Mouse (Mus musculus) forebrain, embryonic 16.5 days (tissue): ENCODE measurements at regions not wholly inside any gene's neighbourhood (a gene's known extent, or its start where the extent isn't known, plus 50 kb on each side); places are given as distances from the start of the nearest gene placed in this dataset.
"Not testable (repeated sequence)": the region's sequence is repeated elsewhere in the genome, so short reads cannot be mapped to it uniquely, and the experiment has no call there.

Experiments used
- ATAC-seq: fragments of 200-750 bp; cut with Nextera tagmentation; 2 replicates; pipeline ENCODE4 v1.8.0; 2017; ENCODE audit warnings: mild to moderate bottlenecking, moderate library complexity
- H3K27ac ChIP-seq: fragments of 300-500 bp; sonication (generic); 2 replicates; pipeline ENCODE4 v1.5.1; 2014; ENCODE audit warnings: low read length, control low read depth
- H3K27me3 ChIP-seq: fragments of 300-500 bp; sonication (generic); replicated peaks from 2 replicates; pipeline ENCODE4 v1.6.1; 2014; ENCODE audit warnings: low read length; ENCODE audit not compliant: control insufficient read depth, insufficient read depth
- H3K36me3 ChIP-seq: fragments of 300-500 bp; sonication (generic); 2 replicates; pipeline ENCODE4 v1.6.1; 2014; ENCODE audit not compliant: control insufficient read depth, insufficient read depth
- H3K4me1 ChIP-seq: fragments of 300-500 bp; sonication (generic); replicated peaks from 2 replicates; pipeline ENCODE4 v1.6.1; 2014; ENCODE audit warnings: low read length; ENCODE audit not compliant: control insufficient read depth, insufficient read depth
- H3K4me2 ChIP-seq: fragments of 300-500 bp; sonication (generic); 2 replicates; pipeline ENCODE4 v1.6.1; 2014; ENCODE audit warnings: mild to moderate bottlenecking, low read length, control low read depth
- H3K4me3 ChIP-seq: fragments of 300-500 bp; sonication (generic); replicated peaks from 2 replicates; pipeline ENCODE4 v1.5.1; 2014; ENCODE audit warnings: mild to moderate bottlenecking, low read length, control low read depth
- H3K9ac ChIP-seq: fragments of 300-500 bp; sonication (generic); replicated peaks from 2 replicates; pipeline ENCODE4 v1.6.1; 2014; ENCODE audit warnings: low read depth, low read length, control low read depth
- H3K9me3 ChIP-seq: fragments of 300-500 bp; sonication (generic); 2 replicates; pipeline ENCODE4 v1.6.1; 2016; ENCODE audit warnings: low read length; ENCODE audit not compliant: control insufficient read depth
- WGBS: fragments of 180-500 bp; shearing (Covaris S2); extraction: QIAGEN DNeasy Blood & Tissue Kit; methylation state at CpG from one replicate; pipeline ENCODE4 v1.1.7; 2014; 5-methylcytosine and 5-hydroxymethylcytosine counted together

GRCm38 (mm10) chr14:120763796-120764195, 147.2 kb upstream of the Ipo5 start:
- Histone ChIP-seq H3K36me3 (no peaks in the 10 kb centered on the region), H3K9me3 (no peaks in the 10 kb centered on the region), H3K27ac (no peak overlapping the region), H3K4me1 (no peaks in the 10 kb centered on the region), H3K9ac (no peak overlapping the region), H3K4me3 (no peak overlapping the region), H3K27me3 (no peaks in the 10 kb centered on the region), H3K4me2 (no peak overlapping the region)
- WGBS, result 82% methylated on average over 5 of the region's 5 CpGs
- ATAC-seq, result no peak

DNA sequence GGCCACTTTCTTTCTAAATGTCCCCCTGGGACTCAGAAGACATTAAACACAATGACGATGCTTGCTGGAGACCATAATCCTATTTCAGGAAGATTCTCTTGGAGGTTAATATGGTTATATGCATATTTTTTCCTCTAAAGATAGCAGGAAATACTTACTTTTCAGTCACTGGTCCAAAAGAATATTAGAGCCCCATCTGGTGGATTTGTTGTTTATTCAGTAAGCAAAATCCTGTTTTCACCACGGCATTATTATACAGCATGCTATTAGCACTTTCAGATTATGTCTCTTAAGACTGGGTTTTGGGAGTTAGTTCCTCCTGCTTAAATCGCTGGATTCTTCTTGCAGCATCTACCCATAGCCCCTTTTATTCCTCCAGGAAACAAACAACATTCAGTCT, 146.6 kb upstream of the Ipo5 start:
- H3K9ac ChIP-seq, result no peak overlapping the region

GRCm38 (mm10) chr14:120766451-120766850, 144.6 kb upstream of the Ipo5 start:
- Histone ChIP-seq H3K4me1 (no peaks in the 10 kb centered on the region), H3K36me3 (no peaks in the 10 kb centered on the region), H3K4me3 (no peak overlapping the region), H3K9ac (no peak overlapping the region), H3K27ac (no peak overlapping the region), H3K9me3 (no peaks in the 10 kb centered on the region), H3K4me2 (no peak overlapping the region), H3K27me3 (no peaks in the 10 kb centered on the region)
- ATAC-seq, result no peak
- 93% methylated on average over 5 of the region's 5 CpGs for WGBS

More for the DNA sequence above, 146.6 kb upstream of the Ipo5 start:
- Histone ChIP-seq H3K4me2 (no peak overlapping the region), H3K4me1 (no peaks in the 10 kb centered on the region), H3K9me3 (no peaks in the 10 kb centered on the region), H3K27me3 (no peaks in the 10 kb centered on the region), H3K4me3 (no peak overlapping the region), H3K27ac (no peak overlapping the region), H3K36me3 (no peaks in the 10 kb centered on the region)
- ATAC-seq, result no peak
- 71% methylated on average over 3 of the region's 3 CpGs for WGBS

DNA sequence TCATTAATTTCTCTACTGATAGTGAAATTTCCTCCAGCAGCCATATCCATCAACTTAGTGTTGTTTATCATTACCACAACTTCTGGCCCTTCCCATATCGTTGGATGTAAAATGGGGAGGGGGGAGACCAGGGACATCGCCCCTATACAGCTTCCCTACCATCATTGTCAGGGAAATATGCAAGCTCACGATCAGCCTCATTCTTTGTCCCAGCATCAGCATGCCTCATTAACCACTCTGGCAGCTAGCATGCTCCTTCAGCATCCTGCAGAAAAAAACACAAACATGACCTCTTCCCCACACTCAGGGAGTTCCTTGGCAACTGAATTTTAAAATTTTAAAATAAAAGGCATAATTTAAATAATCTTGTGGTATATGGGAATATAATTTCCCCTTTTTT, 140.4 kb upstream of the Ipo5 start:
- Histone ChIP-seq H3K4me2 (no peak overlapping the region), H3K27ac (no peak overlapping the region), H3K4me1 (no peaks in the 10 kb centered on the region), H3K27me3 (no peaks in the 10 kb centered on the region), H3K9me3 (no peaks in the 10 kb centered on the region), H3K9ac (no peak overlapping the region), H3K36me3 (no peaks in the 10 kb centered on the region), H3K4me3 (no peak overlapping the region)
- 21% methylated on average over 3 of the region's 3 CpGs for WGBS
- no peak for ATAC-seq

DNA sequence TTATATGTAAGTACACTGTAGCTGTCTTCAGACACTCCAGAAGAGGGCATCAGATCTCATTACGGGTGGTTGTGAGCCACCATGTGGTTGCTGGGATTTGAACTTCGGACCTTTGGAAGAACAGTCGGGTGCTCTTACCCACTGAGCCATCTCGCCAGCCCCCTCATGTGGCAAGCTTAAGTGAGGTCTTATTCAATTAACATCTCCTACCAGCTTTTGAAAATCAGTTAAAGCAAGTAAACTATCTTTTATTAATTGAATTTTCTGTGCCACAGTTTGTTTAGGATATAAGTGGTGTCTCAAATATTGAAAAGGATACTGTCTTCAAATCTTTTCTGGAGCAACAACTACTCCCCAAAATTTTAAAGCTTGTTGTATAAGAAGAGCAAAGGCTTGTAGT, 138.0 kb upstream of the Ipo5 start:
- not testable (repeated sequence) for H3K27ac ChIP-seq, H3K36me3 ChIP-seq, H3K4me3 ChIP-seq, ATAC-seq, H3K4me2 ChIP-seq, H3K4me1 ChIP-seq, H3K9me3 ChIP-seq, H3K9ac ChIP-seq, H3K27me3 ChIP-seq
- 92% methylated on average over 3 of the region's 4 CpGs for WGBS

- WGBS, result 84% methylated on average over 4 of the region's 4 CpGs
- Histone ChIP-seq H3K9me3 (no peaks in the 10 kb centered on the region), H3K4me3 (no peak overlapping the region)
These were observed 119.0 kb upstream of the Ipo5 start for GRCm38 (mm10) chr14:120791828-120792554.

DNA sequence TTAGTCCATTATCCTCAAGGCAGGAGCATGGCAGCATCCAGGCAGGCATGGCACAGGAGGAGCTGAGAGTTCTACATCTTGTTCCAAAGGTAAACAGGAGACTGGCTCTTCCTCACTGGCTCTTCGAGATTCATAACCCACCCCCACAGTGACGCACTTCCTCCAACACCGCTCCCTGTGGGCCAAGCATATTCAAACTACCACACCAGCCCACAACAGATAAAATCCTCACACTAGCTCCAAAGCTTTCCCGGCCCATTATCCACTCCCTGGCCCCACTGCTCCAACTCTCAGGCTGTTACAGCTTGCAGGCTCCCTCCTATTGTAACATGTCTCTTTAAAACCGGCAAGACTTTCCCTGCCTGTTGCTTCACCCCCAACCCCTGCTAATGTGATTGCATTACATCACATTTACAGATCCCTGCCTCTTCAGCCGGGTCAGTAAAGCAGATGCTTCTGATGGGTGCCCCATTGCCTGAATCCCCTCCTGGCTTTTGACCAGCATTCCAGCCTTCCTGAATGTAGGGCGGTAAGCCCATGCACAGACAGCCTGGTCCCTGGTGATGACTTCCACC, 113.0 kb upstream of the Ipo5 start:
- no peaks in the 10 kb centered on the region for H3K9me3 ChIP-seq
- WGBS, result 73% methylated on average over 7 of the region's 7 CpGs

More at GRCm38 (mm10) chr14:120791828-120792554, 119.0 kb upstream of the Ipo5 start:
- Histone ChIP-seq H3K27me3 (no peaks in the 10 kb centered on the region), H3K4me1 (no peaks in the 10 kb centered on the region), H3K36me3 (no peaks in the 10 kb centered on the region), H3K4me2 (no peak overlapping the region), H3K27ac (no peak overlapping the region), H3K9ac (no peak overlapping the region)
- no peak for ATAC-seq

GRCm38 (mm10) chr14:120803191-120803590, 107.8 kb upstream of the Ipo5 start:
- peak overlapping the region; percentile 26; the same call in 1 of the 2 replicates for H3K4me3 ChIP-seq
- peak overlapping the region; percentile 50 for H3K4me2 ChIP-seq
- no peak overlapping the region for H3K27ac ChIP-seq
- 0 out of 2 replicates have a peak, but pooled peaks cover 3% of the 10 kb centered on the region for H3K9me3 ChIP-seq
- H3K36me3 ChIP-seq, result no peaks in the 10 kb centered on the region
- ATAC-seq, result no peak
- H3K27me3 ChIP-seq, result no peaks in the 10 kb centered on the region
- WGBS, result 20% methylated on average over 6 of the region's 6 CpGs
- peaks cover 10% of the 10 kb centered on the region for H3K4me1 ChIP-seq
- no peak overlapping the region for H3K9ac ChIP-seq

More for the DNA sequence above, 113.0 kb upstream of the Ipo5 start:
- Histone ChIP-seq H3K4me1 (no peaks in the 10 kb centered on the region; the same call in 1 of the 2 replicates), H3K9ac (no peak overlapping the region), H3K27me3 (no peaks in the 10 kb centered on the region), H3K36me3 (no peaks in the 10 kb centered on the region), H3K4me2 (no peak overlapping the region), H3K4me3 (no peak overlapping the region), H3K27ac (no peak overlapping the region)
- ATAC-seq, result no peak

DNA sequence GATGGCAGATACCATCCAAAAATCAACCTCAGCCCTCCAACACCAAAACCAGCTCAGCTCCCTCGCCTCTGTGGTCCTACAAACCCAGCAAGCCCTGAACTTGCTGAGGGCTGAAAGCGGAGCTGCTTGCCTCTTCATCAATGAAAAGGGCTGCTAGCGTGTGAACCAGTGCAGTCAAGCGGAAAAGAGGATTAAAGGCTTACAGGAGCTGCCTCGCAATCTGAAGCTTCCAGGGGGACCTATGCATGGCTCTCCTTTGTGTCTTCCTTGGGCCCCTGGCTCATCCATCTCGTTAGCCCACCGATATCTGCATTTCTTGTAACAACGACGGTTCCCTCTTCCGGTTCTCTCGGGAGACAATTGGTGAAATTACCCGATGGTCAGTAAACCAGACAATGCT, 107.3 kb upstream of the Ipo5 start:
- Histone ChIP-seq H3K27ac (no peak overlapping the region), H3K4me3 (peak overlapping the region; percentile 26), H3K9me3 (0 out of 2 replicates have a peak, but pooled peaks cover 3% of the 10 kb centered on the region), H3K4me2 (peak overlapping the region; percentile 50), H3K4me1 (peaks cover 10% of the 10 kb centered on the region), H3K27me3 (no peaks in the 10 kb centered on the region), H3K36me3 (no peaks in the 10 kb centered on the region), H3K9ac (peak overlapping the region; percentile 38; the same call in 1 of the 2 replicates)
- peak; percentile 81 for ATAC-seq
- WGBS, result under 1% methylated on average over 12 of the region's 12 CpGs
